Mouse (Mus musculus) CH12.LX (cell line): ENCODE measurements around the gene 2200002D01Rik. TPM values are rescaled to one million over a fixed set of nuclear protein-coding genes. Genes with fewer than 3 reads are reported as not detected.
A peak's percentile ranks its signal among the peaks of the same experiment; 100 is the strongest.

Source experiments
- DNase-seq: peaks from one replicate; pipeline ENCODE4 v3.0.0-alpha.2; 2013; ENCODE audit errors: extremely low read depth
- H3K27ac ChIP-seq: 2 replicates; pipeline ENCODE4 v1.5.1; 2012; ENCODE audit warnings: low read depth, mild to moderate bottlenecking, control low read depth, moderate library complexity; ENCODE audit not compliant: insufficient read depth
- H3K27me3 ChIP-seq: replicated peaks from 2 replicates; pipeline ENCODE3; 2012; ENCODE audit warnings: inconsistent platforms
- H3K36me3 ChIP-seq, 2 experiments: replicated peaks in 1 of 2; 2 replicates each; pipeline versions ENCODE3 to v1.6.1; 2012; ENCODE audit warnings: inconsistent platforms in 1 of 2, low read length in 1 of 2, mild to moderate bottlenecking in 1 of 2, mixed read lengths in 1 of 2, moderate library complexity in 1 of 2; ENCODE audit not compliant: control insufficient read depth in 1 of 2, insufficient read depth in 1 of 2
- H3K4me1 ChIP-seq, 2 experiments: 2 replicates each; pipeline ENCODE4 v1.6.1; 2012; ENCODE audit warnings: inconsistent platforms in 1 of 2, moderate library complexity in 1 of 2; ENCODE audit not compliant: insufficient read depth in 2 of 2, control insufficient read depth in 1 of 2
- H3K4me2 ChIP-seq: 2 replicates; pipeline ENCODE4 v1.6.1; 2012; ENCODE audit warnings: low read depth, mild to moderate bottlenecking, control low read depth; ENCODE audit not compliant: poor library complexity, insufficient read depth, severe bottlenecking
- H3K4me3 ChIP-seq, 3 experiments: fragments of 150-350 bp in 1 of 3; sonication (generic) in 1 of 3; replicated peaks in 1 of 3; 2 replicates each; pipeline versions ENCODE3 to v1.5.1; 2011 to 2012; ENCODE audit warnings: low read depth in 2 of 3, low read length in 2 of 3, mild to moderate bottlenecking in 2 of 3, moderate library complexity in 2 of 3, control low read depth in 1 of 3, improper control_type of control experiment in 1 of 3, inconsistent platforms in 1 of 3, mixed read lengths in 1 of 3; ENCODE audit not compliant: poor library complexity in 1 of 3
- H3K79me2 ChIP-seq: replicated peaks from 2 replicates; pipeline ENCODE4 v1.6.1; 2012; ENCODE audit warnings: mild to moderate bottlenecking, moderate library complexity; ENCODE audit not compliant: control insufficient read depth, poor library complexity, insufficient read depth, severe bottlenecking; ENCODE audit errors: extremely low read depth
- H3K9ac ChIP-seq: 2 replicates; pipeline ENCODE4 v1.6.1; 2012; ENCODE audit warnings: low read depth, mild to moderate bottlenecking, control low read depth, moderate library complexity; ENCODE audit not compliant: insufficient read depth
- H3K9me3 ChIP-seq: replicated peaks from 2 replicates; pipeline ENCODE3; 2012; ENCODE audit warnings: low read length, inconsistent platforms, mixed read lengths
- BHLHE40 ChIP-seq: IDR thresholded peaks from 2 replicates; pipeline ENCODE4 v1.6.1; 2011; ENCODE audit warnings: mild to moderate bottlenecking, low read depth, low read length, improper control_type of control experiment
- CHD2 ChIP-seq: IDR thresholded peaks from 2 replicates; pipeline ENCODE4 v1.6.1; 2011; ENCODE audit warnings: low read length, improper control_type of control experiment
- ELF1 ChIP-seq: IDR thresholded peaks from 2 replicates; pipeline ENCODE4 v1.6.1; 2014; ENCODE audit warnings: low read depth, mild to moderate bottlenecking, inconsistent platforms, low read length, improper control_type of control experiment
- EP300 ChIP-seq: IDR thresholded peaks from 2 replicates; pipeline ENCODE4 v1.6.1; 2011; ENCODE audit warnings: low read length, improper control_type of control experiment
- GABPA ChIP-seq: IDR thresholded peaks from 2 replicates; pipeline ENCODE4 v1.6.1; 2012; ENCODE audit warnings: low read depth, low read length, improper control_type of control experiment, inconsistent platforms; ENCODE audit not compliant: insufficient replicate concordance
- HCFC1 ChIP-seq: IDR thresholded peaks from 2 replicates; pipeline ENCODE4 v1.6.1; 2012; ENCODE audit warnings: low read depth, mild to moderate bottlenecking, inconsistent platforms, low read length, improper control_type of control experiment
- JUN ChIP-seq: IDR thresholded peaks from 2 replicates; pipeline ENCODE4 v1.6.1; 2011; ENCODE audit warnings: low read depth, mild to moderate bottlenecking, low read length, improper control_type of control experiment, moderate library complexity; ENCODE audit not compliant: insufficient read depth
- MAFK ChIP-seq: IDR thresholded peaks from 2 replicates; pipeline ENCODE4 v1.6.1; 2011; ENCODE audit warnings: low read length, improper control_type of control experiment; ENCODE audit not compliant: insufficient replicate concordance
- MEF2A ChIP-seq: IDR thresholded peaks from 2 replicates; pipeline ENCODE4 v1.6.1; 2014; ENCODE audit warnings: low read depth, mild to moderate bottlenecking, inconsistent platforms, low read length, improper control_type of control experiment, borderline replicate concordance
- NRF1 ChIP-seq: IDR thresholded peaks from 2 replicates; pipeline ENCODE4 v1.6.1; 2014; ENCODE audit warnings: low read depth, mild to moderate bottlenecking, inconsistent platforms, low read length, improper control_type of control experiment, moderate library complexity
- POLR2AphosphoS2 ChIP-seq: IDR thresholded peaks from 2 replicates; pipeline ENCODE4 v1.6.1; 2011; ENCODE audit warnings: low read depth, low read length, improper control_type of control experiment
- RCOR1 ChIP-seq: conservative IDR thresholded peaks from 2 replicates; pipeline ENCODE4 v1.6.1; 2012; ENCODE audit warnings: low read depth, mild to moderate bottlenecking, inconsistent platforms, low read length, improper control_type of control experiment
- TBP ChIP-seq: conservative IDR thresholded peaks from 2 replicates; pipeline ENCODE4 v1.6.1; 2011; ENCODE audit warnings: low read depth, low read length, improper control_type of control experiment
- TCF12 ChIP-seq: IDR thresholded peaks from 2 replicates; pipeline ENCODE4 v1.6.1; 2014; ENCODE audit warnings: low read depth, mild to moderate bottlenecking, inconsistent platforms, low read length, improper control_type of control experiment
- UBTF ChIP-seq: IDR thresholded peaks from 2 replicates; pipeline ENCODE4 v1.6.1; 2012; ENCODE audit warnings: low read depth, mild to moderate bottlenecking, inconsistent platforms, low read length, improper control_type of control experiment, moderate library complexity
- USF2 ChIP-seq: conservative IDR thresholded peaks from 2 replicates; pipeline ENCODE4 v1.6.1; 2011; ENCODE audit warnings: low read depth, low read length, improper control_type of control experiment
- ZC3H11A ChIP-seq: IDR thresholded peaks from 2 replicates; pipeline ENCODE4 v1.6.1; 2012; ENCODE audit warnings: low read depth, mild to moderate bottlenecking, inconsistent platforms, low read length, improper control_type of control experiment
- ZNF384 ChIP-seq: IDR thresholded peaks from 2 replicates; pipeline ENCODE4 v1.6.1; 2012; ENCODE audit warnings: low read depth, low read length, improper control_type of control experiment, inconsistent platforms
- dilution Hi-C: fragments of 300-500 bp; cut with MboI; formaldehyde crosslinking; loops from 2 replicates; pipeline ENCODE4 v1.14.3; 2020; ENCODE audit warnings: low sequenced_read_pairs; ENCODE audit not compliant: extremely low pct_unique_long_range_greater_than_20kb, extremely low pct_ligation_motif_present
- in situ Hi-C: fragments of 300-500 bp; cut with MboI; formaldehyde crosslinking; loops from 3 replicates; pipeline ENCODE4 v1.14.3; 2019; ENCODE audit warnings: low sequenced_read_pairs, low pct_ligation_motif_present, low pct_unique_long_range_greater_than_20kb, mixed read lengths
- polyA plus RNA-seq: library from polyadenylated mRNA; unstranded; fragments of >175 nt; gene quantifications from 2 replicates; pipeline ENCODE4 v1.2.1, GENCODE M21; 2012; ENCODE audit warnings: low read depth; ENCODE audit not compliant: insufficient read length
- total RNA-seq, 2 experiments: library from RNA; depleted of rRNA; stranded (reverse); fragments of 300-350 nt in 1 of 2; fragments of >200 nt in 1 of 2; gene quantifications; 2 replicates each; pipeline ENCODE4 v1.2.3; 2012 to 2014

2200002D01Rik gene
- total and polyA plus RNA-seq, 3 experiments = 5.8 TPM; not detected in 2

DNA sequence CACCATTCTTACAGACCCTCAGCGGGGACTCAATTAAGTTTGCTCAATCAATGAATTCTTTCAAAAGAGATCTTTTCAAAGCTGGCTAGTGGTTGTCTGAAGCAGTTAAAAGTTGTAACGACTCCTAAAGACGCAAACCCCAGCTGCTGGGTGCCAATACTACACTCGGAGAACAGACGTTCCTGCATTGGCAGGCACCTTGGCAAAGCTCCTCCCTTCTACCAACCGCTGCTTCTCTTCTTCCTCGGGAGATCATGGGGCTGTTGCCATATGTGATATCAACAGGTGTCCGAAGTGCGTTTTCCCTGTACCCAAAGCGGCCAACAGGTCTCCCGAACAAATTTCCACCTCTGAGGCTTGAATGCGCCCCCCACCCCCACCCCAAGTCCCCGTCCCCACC lies 32.5 kb upstream of the 2200002D01Rik start:
- H3K9ac ChIP-seq = peak overlapping the region; percentile 64; the same call in 1 of the 2 replicates
- H3K27me3 ChIP-seq = peaks cover 33% of the 10 kb centered on the region
- no peak for DNase-seq
- in situ Hi-C loops = no loop called here
- H3K4me1 ChIP-seq = peaks cover 0 to 4% of the 10 kb centered on the region in 2 experiments; a peak in 2 of 4 replicates
- H3K27ac ChIP-seq = no peak overlapping the region
- dilution Hi-C loops = no loop called here
- no peak for TF ChIP-seq POLR2AphosphoS2
- no peak for TF ChIP-seq NRF1
- no peak for TF ChIP-seq ZNF384
- TF ChIP-seq TCF12 = no peak
- TF ChIP-seq MAFK = no peak
- no peak for TF ChIP-seq MEF2A
- TF ChIP-seq UBTF = no peak
- TF ChIP-seq USF2 = no peak
- TF ChIP-seq HCFC1 = no peak
- TF ChIP-seq CHD2 = no peak
- TF ChIP-seq ELF1 = no peak
- TF ChIP-seq EP300 = no peak
- TF ChIP-seq GABPA = no peak
- no peak for TF ChIP-seq TBP
- no peak for TF ChIP-seq BHLHE40
- no peak for TF ChIP-seq ZC3H11A
- no peak for TF ChIP-seq RCOR1
- peak overlapping the region in 2 of 3 experiments; percentile 32 to 65 for H3K4me3 ChIP-seq
- H3K9me3 ChIP-seq = peaks cover 3% of the 10 kb centered on the region
- no peaks in the 10 kb centered on the region for H3K36me3 ChIP-seq
- H3K79me2 ChIP-seq = no peaks in the 10 kb centered on the region
- H3K4me2 ChIP-seq = peak overlapping the region; percentile 80

GRCm38 (mm10) chr7:29279924-29280323 lies 31.7 kb upstream of the 2200002D01Rik start:
- no peaks in the 10 kb centered on the region for H3K36me3 ChIP-seq
- no peak overlapping the region for H3K9ac ChIP-seq
- no peak overlapping the region for H3K4me3 ChIP-seq
- no peak overlapping the region for H3K27ac ChIP-seq
- no peak overlapping the region for H3K4me2 ChIP-seq
- H3K9me3 ChIP-seq = peaks cover 3% of the 10 kb centered on the region
- DNase-seq = no peak
- H3K79me2 ChIP-seq = no peaks in the 10 kb centered on the region
- dilution Hi-C loops = no loop called here
- H3K27me3 ChIP-seq = peaks cover 32% of the 10 kb centered on the region
- TF ChIP-seq JUN = no peak
- no peak for TF ChIP-seq CHD2
- TF ChIP-seq USF2 = no peak
- TF ChIP-seq NRF1 = no peak
- TF ChIP-seq GABPA = no peak
- no peak for TF ChIP-seq MEF2A
- in situ Hi-C loops = no loop called here
- H3K4me1 ChIP-seq = peaks cover 0 to 4% of the 10 kb centered on the region in 2 experiments; a peak in 2 of 4 replicates
